Mouse (Mus musculus) kidney, postnatal 10 days (tissue): ENCODE results near the gene Tap1.

Experiments used
- DNase-seq: peaks from one replicate; pipeline ENCODE4 v3.0.0; 2021; ENCODE audit warnings: mixed read lengths

Gene Tap1

GRCm38 (mm10) chr17:34237741-34238140 is 50.4 kb downstream of the Tap1 start:
- no peak for DNase-seq

- peak; percentile 56 for DNase-seq
These were observed 51.4 kb downstream of the Tap1 start, which contains the start of gene H2-Ob for GRCm38 (mm10) chr17:34238706-34239105. H2-Ob (plus strand) TSS chr17:34238903.

- DNase-seq, result no peak
These were observed 52.3 kb downstream of the Tap1 start for GRCm38 (mm10) chr17:34239601-34240041.

- no peak for DNase-seq
These were observed 53.0 kb downstream of the Tap1 start for GRCm38 (mm10) chr17:34240366-34240765.

GRCm38 (mm10) chr17:34240916-34241315 is 53.6 kb downstream of the Tap1 start:
- DNase-seq, result peak; percentile 1

GRCm38 (mm10) chr17:34244656-34245055 is 57.3 kb downstream of the Tap1 start:
- DNase-seq, result peak; percentile 1
